Mouse (Mus musculus) ovary, adult 18-20 months (tissue): ENCODE measurements around the gene Mink1.

Experiments
- DNase-seq: peaks from one replicate; pipeline ENCODE4 v3.0.0; 2022; ENCODE audit warnings: low spot score, mixed read lengths

The Mink1 gene

DNA sequence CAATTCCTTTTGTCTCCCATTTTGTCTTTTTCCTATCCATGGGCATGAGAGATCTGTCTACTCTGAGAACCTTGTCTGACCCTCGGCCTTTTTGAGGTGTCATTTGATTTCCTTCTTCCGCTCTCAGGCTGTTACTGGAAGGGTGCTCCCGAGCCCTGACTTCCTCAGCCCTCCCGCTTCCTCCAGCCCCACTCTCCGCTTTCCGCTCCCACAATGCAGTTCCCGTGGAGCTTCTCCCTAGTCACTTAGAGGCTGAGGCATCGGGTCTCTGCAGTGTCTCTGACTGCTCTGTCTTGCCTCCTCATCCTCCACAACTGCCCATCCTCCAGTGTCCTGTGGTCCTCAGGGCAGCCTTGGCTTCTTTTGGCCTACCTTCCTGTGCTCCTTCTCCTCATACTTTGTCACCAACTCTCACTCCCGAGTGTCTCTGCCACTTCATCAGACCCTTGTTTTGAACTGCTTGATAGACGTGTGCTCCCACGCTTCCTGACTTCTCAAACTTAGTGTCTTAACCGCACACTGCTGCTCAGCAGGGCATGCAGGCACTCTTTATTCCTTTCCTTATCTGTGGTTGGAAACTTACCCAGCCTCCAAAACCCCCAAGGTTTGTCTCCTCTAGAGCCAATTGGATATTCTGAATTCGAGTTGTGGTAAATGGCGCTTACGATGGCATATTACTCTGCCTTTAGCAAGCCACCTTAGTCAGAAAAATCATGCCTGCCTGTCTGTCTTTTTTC lies 31.7 kb downstream of the Mink1 start:
- no peak for DNase-seq

GRCm38 (mm10) chr11:70595638-70596037 lies 33.0 kb downstream of the Mink1 start:
- DNase-seq, result no peak

- DNase-seq, result no peak
Measured at GRCm38 (mm10) chr11:70596094-70596493, 33.4 kb downstream of the Mink1 start.

DNA sequence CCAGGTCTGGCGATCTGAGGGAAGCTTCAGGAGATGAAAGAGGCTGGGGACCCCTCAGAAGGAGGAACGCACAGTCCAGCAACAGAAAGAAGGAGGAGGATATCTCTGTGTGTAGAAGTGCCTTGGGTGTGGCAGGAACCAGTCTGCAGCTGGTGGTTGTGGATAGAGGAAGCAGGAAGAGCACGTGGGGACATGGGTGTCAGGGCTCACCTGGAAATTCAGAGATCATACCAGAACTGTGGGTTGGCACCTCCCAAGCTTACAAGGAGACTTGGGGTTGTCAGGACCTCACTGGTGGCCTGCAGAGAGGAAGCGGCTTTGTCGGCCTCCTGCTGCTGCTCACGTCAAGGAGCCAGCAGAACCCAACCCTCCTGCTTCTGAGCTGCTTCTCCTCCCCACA lies 34.6 kb downstream of the Mink1 start:
- DNase-seq, result no peak

DNA sequence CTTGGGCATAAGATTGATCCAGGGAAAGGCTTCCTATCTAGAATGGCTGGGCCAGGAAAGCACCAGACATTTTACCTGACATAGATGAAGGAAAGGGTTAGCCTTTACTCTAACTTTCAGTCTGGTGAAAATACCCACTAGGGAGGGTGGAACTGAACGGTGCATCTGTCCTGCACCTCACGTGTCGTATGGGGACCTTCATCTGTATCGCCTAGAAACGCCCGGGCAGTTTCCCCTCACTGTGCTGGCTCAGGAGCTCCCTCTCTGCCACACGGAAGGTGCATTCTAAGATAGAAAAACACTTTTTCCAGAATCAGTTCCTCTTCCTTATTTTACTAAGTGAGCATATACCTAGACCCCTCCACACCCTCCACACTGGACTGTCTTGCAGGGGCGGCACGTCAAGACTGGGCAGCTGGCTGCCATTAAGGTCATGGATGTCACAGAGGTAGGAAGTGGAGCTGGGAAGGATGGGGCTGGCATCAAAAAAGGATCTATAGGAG lies 35.8 kb downstream of the Mink1 start:
- no peak for DNase-seq

DNA sequence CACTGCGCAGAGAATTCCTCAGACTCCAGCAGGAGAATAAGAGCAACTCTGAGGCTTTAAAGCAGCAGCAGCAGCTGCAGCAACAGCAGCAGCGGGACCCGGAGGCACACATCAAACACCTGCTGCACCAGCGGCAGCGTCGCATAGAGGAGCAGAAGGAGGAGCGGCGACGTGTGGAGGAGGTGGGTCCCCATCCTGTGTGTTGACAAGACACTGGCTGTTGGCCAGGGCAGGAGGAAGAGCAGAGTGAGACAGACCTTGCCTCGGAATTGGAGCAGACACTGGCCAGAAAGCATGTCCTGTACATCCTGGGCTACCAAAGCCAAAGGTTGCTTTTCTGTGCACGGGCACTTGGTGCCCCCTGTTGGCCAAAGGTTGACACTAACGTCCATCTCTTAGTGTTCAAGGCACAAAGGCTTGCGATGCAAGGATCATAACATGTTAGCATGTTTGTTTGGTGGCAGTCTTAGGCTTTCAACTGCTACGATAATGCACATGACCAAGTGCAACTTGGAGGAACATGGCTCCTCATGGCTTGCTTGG lies 42.4 kb downstream of the Mink1 start:
- peak; percentile 37 for DNase-seq

GRCm38 (mm10) chr11:70606717-70607116 lies 44.0 kb downstream of the Mink1 start:
- no peak for DNase-seq

DNA sequence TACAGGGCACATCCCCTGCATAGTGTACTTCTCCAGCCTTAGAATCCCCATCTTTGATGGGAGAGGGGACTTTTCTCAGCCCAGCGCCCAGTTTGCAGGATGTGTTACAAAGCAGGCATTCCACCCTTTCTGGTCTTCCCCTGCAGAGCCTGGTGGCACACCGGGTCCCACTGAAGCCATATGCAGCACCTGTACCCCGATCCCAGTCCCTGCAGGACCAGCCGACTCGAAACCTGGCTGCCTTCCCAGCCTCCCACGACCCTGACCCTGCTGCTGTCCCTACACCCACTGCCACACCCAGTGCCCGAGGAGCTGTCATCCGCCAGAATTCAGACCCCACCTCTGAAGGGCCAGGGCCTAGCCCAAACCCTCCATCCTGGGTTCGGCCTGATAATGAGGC lies 44.9 kb downstream of the Mink1 start:
- DNase-seq, result no peak

- DNase-seq, result no peak
Measured at GRCm38 (mm10) chr11:70608381-70609066, 45.8 kb downstream of the Mink1 start.

GRCm38 (mm10) chr11:70610752-70611151 lies 48.1 kb downstream of the Mink1 start:
- no peak for DNase-seq

GRCm38 (mm10) chr11:70612505-70612904 lies 49.8 kb downstream of the Mink1 start:
- DNase-seq, result no peak

DNA sequence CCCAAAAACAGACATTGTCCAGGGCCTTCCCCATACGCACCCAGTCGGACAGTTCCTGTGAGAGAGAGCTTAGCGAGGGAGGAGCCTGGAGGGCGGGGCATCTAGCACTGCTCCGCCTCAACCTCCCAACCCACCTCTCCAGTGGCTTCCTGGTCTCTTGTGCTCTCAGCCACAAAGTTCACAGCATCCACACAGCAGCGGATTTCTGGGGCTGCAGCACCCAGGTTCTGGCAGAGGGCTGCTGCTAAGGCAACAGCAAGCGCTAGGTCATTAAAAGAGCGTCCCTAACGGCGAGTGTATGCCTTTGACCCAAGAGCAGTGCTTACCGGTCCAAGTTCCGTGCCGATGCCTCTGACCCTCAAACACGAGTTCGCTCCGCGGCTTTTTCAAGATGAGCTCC lies 52.4 kb downstream of the Mink1 start:
- peak; percentile 59 for DNase-seq

DNA sequence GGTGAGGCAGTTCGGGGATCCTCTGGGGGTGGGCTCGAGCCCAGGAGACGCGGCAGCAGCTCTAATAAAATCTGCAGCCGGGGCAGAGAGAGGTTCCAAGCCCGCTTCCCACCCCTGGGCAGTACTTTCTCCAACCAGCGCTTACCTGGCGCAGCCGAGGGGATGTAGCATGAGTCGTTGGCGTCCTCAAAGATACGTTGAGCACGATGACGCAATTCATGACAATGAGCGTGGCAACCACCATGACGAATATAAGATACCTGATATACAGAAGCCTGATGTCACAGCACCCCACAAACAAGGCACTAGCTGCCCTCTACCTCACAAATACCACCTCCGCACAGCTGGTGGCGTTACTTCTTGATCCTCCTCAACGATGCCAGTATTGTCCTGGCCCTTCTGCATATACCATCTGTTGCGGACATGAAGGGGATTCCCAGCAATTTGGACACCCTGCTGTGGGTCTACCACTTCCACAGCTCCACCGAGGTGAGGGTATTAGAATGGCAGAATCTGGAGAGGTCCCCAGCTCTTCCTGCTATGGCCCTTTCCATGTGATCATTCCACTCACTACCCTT lies 52.9 kb downstream of the Mink1 start, which contains the start of gene 4930544D05Rik:
Gene 4930544D05Rik, plus strand, starts transcription at position 333 of the 578 bp plus-strand sequence.
- no peak for DNase-seq

GRCm38 (mm10) chr11:70619101-70619500 lies 56.4 kb downstream of the Mink1 start, which contains the start of gene Chrne:
Gene Chrne (minus strand): TSS chr11:70619216.
- DNase-seq, result no peak

GRCm38 (mm10) chr11:70621972-70622814 lies 59.5 kb downstream of the Mink1 start:
- no peak for DNase-seq

- no peak for DNase-seq
Measured at GRCm38 (mm10) chr11:70623053-70623742, 60.5 kb downstream of the Mink1 start.

DNA sequence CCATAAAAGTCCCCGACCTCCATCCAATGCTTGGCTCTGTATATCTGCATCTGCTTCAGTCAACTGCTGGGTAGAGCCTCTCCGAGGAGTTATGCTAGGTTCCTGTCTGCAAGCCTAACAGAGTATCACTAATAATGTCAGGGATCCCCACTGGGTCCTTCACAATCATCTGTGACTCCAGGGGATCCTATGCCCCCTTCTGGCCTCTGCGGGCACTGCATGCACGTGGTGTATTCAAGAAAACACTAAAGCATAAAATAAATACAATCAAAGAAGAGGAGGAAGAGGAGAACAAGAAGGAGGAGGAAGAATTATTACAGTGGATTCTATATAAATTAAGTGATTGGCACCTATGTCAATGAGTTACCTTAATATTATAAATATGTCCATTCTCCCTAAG lies 62.8 kb downstream of the Mink1 start:
- no peak for DNase-seq

- no peak for DNase-seq
Measured at GRCm38 (mm10) chr11:70626877-70627276, 64.2 kb downstream of the Mink1 start.

DNA sequence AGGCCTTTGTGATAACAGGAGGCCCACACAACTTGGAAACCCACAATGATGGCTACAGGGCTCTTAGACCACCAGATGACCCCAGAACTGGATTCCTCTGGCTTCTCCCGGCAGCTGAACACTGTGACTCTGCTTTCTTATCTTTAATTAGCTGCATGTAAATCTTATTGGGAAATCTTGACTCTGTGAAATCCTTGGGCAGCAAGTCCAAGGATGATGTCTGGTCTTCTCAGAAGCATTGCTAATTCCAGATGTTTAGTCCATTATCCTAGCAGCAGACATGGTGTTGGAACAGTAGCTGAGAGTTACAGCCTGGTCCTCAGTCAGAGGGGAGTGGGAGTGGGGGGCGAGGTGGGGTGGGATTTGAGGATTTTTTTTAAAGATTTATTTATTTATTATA lies 65.8 kb downstream of the Mink1 start:
- DNase-seq, result no peak

DNA sequence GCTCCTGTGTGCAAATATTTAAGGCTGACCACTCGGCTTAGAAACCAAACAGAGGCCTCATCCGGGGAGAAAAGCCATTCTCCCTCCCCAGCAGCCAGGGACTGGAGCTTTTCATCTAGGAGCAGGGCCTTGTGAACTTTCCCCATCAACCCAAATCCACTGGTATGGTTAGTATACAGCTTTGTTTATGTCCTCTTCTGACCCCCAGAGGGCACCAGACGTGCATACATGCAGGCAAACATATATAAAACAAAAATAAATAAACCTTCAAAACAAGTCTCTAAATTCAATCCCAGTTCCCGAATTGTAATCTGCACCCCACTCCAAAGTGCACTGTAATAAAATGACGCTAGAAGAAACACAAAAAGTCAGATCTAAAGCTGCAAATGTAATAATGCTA lies 66.9 kb downstream of the Mink1 start:
- no peak for DNase-seq

DNA sequence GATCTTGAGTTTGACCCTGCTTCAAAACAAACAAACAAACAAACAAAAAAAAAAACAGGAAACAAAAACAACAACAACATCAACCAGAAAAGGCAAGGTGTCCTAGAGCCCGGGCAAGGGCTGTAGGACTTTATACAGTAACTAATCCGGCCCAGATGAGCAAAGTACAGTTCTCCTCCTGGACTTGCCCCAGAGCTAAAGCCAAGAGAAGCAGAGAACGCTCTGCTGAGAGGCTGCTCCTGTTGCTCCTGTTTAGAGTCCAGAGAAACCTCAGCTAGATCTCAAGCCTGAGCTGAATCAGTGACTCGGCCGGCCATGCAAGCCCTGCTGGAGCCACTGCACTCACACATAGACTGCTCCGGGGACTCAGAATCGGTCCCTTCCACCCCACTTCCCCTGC lies 67.4 kb downstream of the Mink1 start:
- no peak for DNase-seq
